Mouse (Mus musculus) erythroblast, embryonic 14.5 days (primary cell): ENCODE results near the gene Pigt.

Experiments
- GATA1 ChIP-seq: IDR thresholded peaks from 2 replicates; pipeline ENCODE4 v1.6.1; 2012; ENCODE audit warnings: low read length, inconsistent platforms, mixed read lengths
- TAL1 ChIP-seq: IDR thresholded peaks from 3 replicates; pipeline ENCODE4 v1.6.1; 2012; ENCODE audit warnings: low read length, inconsistent platforms, mixed read lengths

DNA sequence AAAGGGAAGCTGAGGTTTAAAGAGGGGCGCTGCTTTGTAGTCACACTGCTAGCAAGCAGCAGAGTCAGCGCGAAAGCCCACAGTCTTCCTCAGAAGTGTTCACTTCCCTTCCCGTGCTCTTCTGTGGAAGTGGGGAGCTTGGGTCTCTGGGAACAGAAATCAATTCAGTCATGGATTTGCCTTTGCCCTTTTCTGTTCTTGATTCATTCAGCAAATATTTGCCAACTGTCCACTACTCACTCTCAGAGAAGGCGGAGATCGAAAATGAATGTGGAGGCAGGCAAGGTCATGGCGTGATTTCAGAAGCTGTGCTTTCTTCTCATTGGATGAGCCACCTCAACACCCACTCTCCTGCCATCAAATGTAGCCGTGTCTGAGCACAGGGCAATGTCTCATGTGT, 38.8 kb upstream of the Pigt start:
- no peak for TF ChIP-seq GATA1
- TF ChIP-seq TAL1, result no peak
